Mouse (Mus musculus) ES-E14 (cell line): ENCODE measurements around the gene Anks1b.

Source experiments
- HCFC1 ChIP-seq: IDR thresholded peaks from 2 replicates; pipeline ENCODE4 v1.6.1; 2012; ENCODE audit warnings: low read length, inconsistent platforms, borderline replicate concordance; ENCODE audit not compliant: insufficient read depth
- ZC3H11A ChIP-seq: IDR thresholded peaks from 2 replicates; pipeline ENCODE4 v1.6.1; 2012; ENCODE audit warnings: low read depth, mild to moderate bottlenecking, inconsistent platforms, low read length, borderline replicate concordance

DNA sequence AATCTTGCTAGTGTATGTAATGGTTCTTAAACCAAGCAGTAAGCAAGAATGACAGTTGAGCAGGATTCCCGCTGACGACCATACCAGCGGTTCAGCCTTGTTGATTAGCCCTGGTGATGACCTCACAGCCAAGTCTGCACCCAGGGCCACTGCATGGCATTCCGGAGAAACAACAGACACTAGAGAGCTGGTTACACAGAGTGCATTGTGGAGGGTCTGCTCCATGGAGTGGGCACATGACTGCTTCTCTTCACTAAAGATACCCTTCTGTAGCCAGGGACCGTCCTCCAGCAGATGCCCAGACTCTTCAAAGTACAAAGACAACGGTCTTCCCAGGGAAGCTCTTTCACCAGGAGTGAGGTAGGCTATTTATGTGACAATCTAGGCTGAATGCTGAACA lies 1118.9 kb downstream of the Anks1b start:
- TF ChIP-seq ZC3H11A (no peak), HCFC1 (no peak)
